Mouse (Mus musculus) heart, postnatal 36 days (tissue): Measurements from ENCODE around the gene Synj2. TPM values are rescaled to one million over a fixed set of nuclear protein-coding genes. Genes with fewer than 3 reads are reported as not detected.
"Not testable (repeated sequence)": the region's sequence is repeated elsewhere in the genome, so short reads cannot be mapped to it uniquely, and the experiment has no call there.

ENCODE experiments used
- DNase-seq, 2 experiments: peaks; one replicate each; pipeline ENCODE4 v3.0.0; 2021 to 2022
- intact Hi-C: fragments of 180-260 bp; cut with DNase I; formaldehyde crosslinking; loops from one replicate; pipeline ENCODE4 v1.15.1; 2025
- total RNA-seq, 2 experiments: library from RNA; stranded (reverse); gene quantifications; 2 replicates each; pipeline ENCODE4 v1.2.3; 2021

The Synj2 gene
- total RNA-seq, 2 experiments from 2014 or later = 55.5 to 57.9 TPM

- peak; percentile 53 to 57 for DNase-seq
- intact Hi-C loops = loop anchor here (1.0 to 5.0 kb wide), 2 partner anchors 78 to 222 kb away; partner anchors contain the start of gene Synj2
Observed at GRCm38 (mm10) chr17:6019776-6020175, 78.7 kb downstream of the Synj2 start.

- no peak for DNase-seq
- intact Hi-C loops = no loop called here
Observed at GRCm38 (mm10) chr17:6020636-6021035, 79.6 kb downstream of the Synj2 start.

GRCm38 (mm10) chr17:6021374-6021789 is 80.3 kb downstream of the Synj2 start:
- intact Hi-C loops = not testable (repeated sequence)

GRCm38 (mm10) chr17:6025831-6026230 is 84.8 kb downstream of the Synj2 start:
- intact Hi-C loops = no loop called here
- DNase-seq = no peak

More at GRCm38 (mm10) chr17:6021374-6021789, 80.3 kb downstream of the Synj2 start:
- not testable (repeated sequence) for DNase-seq

- no peak for DNase-seq
- intact Hi-C loops = no loop called here
Observed at GRCm38 (mm10) chr17:6035661-6036060, 94.6 kb downstream of the Synj2 start.

- no peak for DNase-seq
- intact Hi-C loops = no loop called here
Observed at GRCm38 (mm10) chr17:6036458-6036857, 95.4 kb downstream of the Synj2 start.

GRCm38 (mm10) chr17:6036872-6037271 is 95.8 kb downstream of the Synj2 start:
- intact Hi-C loops = no loop called here
- DNase-seq = no peak

GRCm38 (mm10) chr17:6037507-6037906 is 96.4 kb downstream of the Synj2 start:
- intact Hi-C loops = no loop called here
- no peak for DNase-seq

- no peak for DNase-seq
- intact Hi-C loops = no loop called here
Observed at GRCm38 (mm10) chr17:6052801-6053200, 111.7 kb downstream of the Synj2 start.

- peak; percentile 16 to 43 for DNase-seq
- intact Hi-C loops = no loop called here
Observed at GRCm38 (mm10) chr17:6054934-6055355, 113.9 kb downstream of the Synj2 start.

- intact Hi-C loops = no loop called here
Observed at GRCm38 (mm10) chr17:6062793-6063192, 121.7 kb downstream of the Synj2 start.

GRCm38 (mm10) chr17:6063532-6063931 is 122.5 kb downstream of the Synj2 start:
- no peak for DNase-seq
- intact Hi-C loops = no loop called here

More at GRCm38 (mm10) chr17:6062793-6063192, 121.7 kb downstream of the Synj2 start:
- DNase-seq = no peak

- intact Hi-C loops = no loop called here
Observed at GRCm38 (mm10) chr17:6066021-6066420, 124.9 kb downstream of the Synj2 start.

GRCm38 (mm10) chr17:6067613-6068012 is 126.5 kb downstream of the Synj2 start:
- DNase-seq = no peak
- intact Hi-C loops = no loop called here

More at GRCm38 (mm10) chr17:6066021-6066420, 124.9 kb downstream of the Synj2 start:
- DNase-seq = no peak

- intact Hi-C loops = no loop called here
Observed at GRCm38 (mm10) chr17:6069866-6070265, 128.8 kb downstream of the Synj2 start.

GRCm38 (mm10) chr17:6073405-6073804 is 132.3 kb downstream of the Synj2 start:
- intact Hi-C loops = no loop called here
- no peak for DNase-seq

More at GRCm38 (mm10) chr17:6069866-6070265, 128.8 kb downstream of the Synj2 start:
- DNase-seq = no peak

- intact Hi-C loops = loop anchor here (2.0 to 10.0 kb wide), 2 partner anchors 25 to 585 kb away; partner anchors contain the start of gene Zdhhc14
Observed at GRCm38 (mm10) chr17:6079287-6080122, 138.4 kb downstream of the Synj2 start, which contains the start of the genes Serac1 and Gtf2h5. TSS of gene Serac1 (minus strand) at chr17:6079741. TSS of gene Gtf2h5 (plus strand) at chr17:6079786.

GRCm38 (mm10) chr17:6083323-6083890 is 142.3 kb downstream of the Synj2 start:
- DNase-seq = no peak
- intact Hi-C loops = loop anchor here (10.0 kb wide), 1 partner anchor 589 kb away; the partner anchor contains the start of gene Zdhhc14

More at GRCm38 (mm10) chr17:6079287-6080122, 138.4 kb downstream of the Synj2 start, which contains the start of the genes Serac1 and Gtf2h5:
- peak; percentile 98 to 99 for DNase-seq

- intact Hi-C loops = no loop called here
- no peak for DNase-seq
Observed at GRCm38 (mm10) chr17:6091604-6092003, 150.5 kb downstream of the Synj2 start.
